Mouse (Mus musculus): ENCODE measurements around the gene Mvk.

DNA sequence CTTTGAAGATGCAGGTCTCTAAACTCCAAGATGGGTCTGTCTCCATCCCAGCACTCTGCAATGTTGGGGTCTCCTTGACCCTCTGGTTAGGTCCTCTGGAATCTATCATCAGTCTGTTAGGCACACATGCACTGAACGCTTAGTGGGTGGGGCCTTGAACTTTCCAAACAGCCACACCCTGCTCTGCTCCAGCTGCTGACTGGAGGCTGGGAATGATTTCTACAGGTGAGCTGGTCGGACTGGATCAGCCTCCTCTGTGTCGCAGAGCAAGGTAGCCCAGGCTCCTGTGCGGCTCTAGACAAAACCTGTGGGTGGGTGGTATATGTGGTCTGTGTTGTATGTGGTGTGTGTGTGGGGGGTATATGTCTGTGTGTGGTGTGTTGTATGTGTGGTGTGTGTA is 4.9 kb downstream of the Mvk start:
- TF ChIP-seq GATA1 (IDR thresholded peaks at IDR 0.05; ENCODE audit: low read length) (no peak), TAL1 (IDR thresholded peaks at IDR 0.05; ENCODE audit: low read length) (no peak)

Data from erythroblast, embryonic 14.5 days (primary cell).